Mouse (Mus musculus) left cerebral cortex, postnatal 4 days (tissue): Measurements from ENCODE around the gene Dcst2. TPM values are rescaled to one million over a fixed set of nuclear protein-coding genes. Genes with fewer than 3 reads are reported as not detected.

Experiments
- DNase-seq: peaks from one replicate; pipeline ENCODE4 v3.0.0-alpha.2; 2022
- intact Hi-C: fragments of 180-260 bp; cut with DNase I; formaldehyde crosslinking; loops from one replicate; pipeline ENCODE4 v1.15.1; 2025
- total RNA-seq, 2 experiments: library from RNA; stranded (reverse); gene quantifications; 2 replicates each; pipeline ENCODE4 v1.2.3; 2021

Dcst2 gene
- total RNA-seq, 2 experiments from 2014 or later, result 0.74 to 0.92 TPM

- DNase-seq, result no peak
- intact Hi-C loops, result no loop called here
These were observed 5.7 kb upstream of the Dcst2 start for GRCm38 (mm10) chr3:89356029-89356428.

DNA sequence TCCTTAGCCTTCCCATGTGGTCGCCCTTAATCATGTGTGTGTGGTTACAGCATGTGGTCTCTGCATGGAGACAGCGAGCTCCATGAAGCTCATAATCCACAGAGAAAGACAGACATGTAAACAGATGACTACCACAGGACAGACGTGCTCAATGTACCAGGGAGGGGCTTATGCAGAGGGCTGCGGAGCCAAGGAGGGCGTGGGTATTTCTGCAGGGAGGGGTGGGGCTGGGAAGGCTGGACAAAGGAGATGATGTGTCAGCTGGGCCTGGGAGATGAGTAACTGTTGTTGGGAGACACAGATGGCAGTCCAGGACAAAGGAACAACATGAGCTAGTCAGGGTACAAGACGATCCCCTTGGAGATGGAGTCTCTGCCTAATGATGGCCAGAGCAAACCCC is 2.1 kb upstream of the Dcst2 start:
- intact Hi-C loops, result no loop called here
- DNase-seq, result no peak

DNA sequence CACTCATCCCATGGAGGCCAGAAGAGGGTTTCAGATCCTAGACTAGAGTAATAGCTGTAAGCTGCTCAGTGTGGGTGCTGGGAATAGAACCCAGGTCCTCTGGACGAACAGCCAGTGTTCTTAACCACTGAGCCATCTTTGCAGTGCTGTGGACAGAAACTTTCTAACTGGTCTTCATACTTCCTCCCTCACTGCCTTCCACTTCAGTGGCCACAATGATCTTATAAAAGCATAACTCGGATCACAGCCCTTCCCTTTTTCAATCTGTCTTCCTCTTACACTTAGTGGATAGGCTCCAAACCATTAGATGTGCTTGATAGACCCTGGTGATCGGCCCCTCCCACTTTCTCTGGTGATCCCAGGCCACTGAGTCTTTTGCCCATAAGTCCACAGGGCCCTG is 1.5 kb upstream of the Dcst2 start:
- intact Hi-C loops, result no loop called here
- no peak for DNase-seq

- intact Hi-C loops, result no loop called here
These were observed 2.9 kb downstream of the Dcst2 start for GRCm38 (mm10) chr3:89364631-89365030.

GRCm38 (mm10) chr3:89365153-89365485 is 3.3 kb downstream of the Dcst2 start, which contains the start of gene Dcst1:
TSS of gene Dcst1 (minus strand) at chr3:89365253.
- DNase-seq, result no peak
- intact Hi-C loops, result no loop called here

More at GRCm38 (mm10) chr3:89364631-89365030, 2.9 kb downstream of the Dcst2 start:
- DNase-seq, result no peak

DNA sequence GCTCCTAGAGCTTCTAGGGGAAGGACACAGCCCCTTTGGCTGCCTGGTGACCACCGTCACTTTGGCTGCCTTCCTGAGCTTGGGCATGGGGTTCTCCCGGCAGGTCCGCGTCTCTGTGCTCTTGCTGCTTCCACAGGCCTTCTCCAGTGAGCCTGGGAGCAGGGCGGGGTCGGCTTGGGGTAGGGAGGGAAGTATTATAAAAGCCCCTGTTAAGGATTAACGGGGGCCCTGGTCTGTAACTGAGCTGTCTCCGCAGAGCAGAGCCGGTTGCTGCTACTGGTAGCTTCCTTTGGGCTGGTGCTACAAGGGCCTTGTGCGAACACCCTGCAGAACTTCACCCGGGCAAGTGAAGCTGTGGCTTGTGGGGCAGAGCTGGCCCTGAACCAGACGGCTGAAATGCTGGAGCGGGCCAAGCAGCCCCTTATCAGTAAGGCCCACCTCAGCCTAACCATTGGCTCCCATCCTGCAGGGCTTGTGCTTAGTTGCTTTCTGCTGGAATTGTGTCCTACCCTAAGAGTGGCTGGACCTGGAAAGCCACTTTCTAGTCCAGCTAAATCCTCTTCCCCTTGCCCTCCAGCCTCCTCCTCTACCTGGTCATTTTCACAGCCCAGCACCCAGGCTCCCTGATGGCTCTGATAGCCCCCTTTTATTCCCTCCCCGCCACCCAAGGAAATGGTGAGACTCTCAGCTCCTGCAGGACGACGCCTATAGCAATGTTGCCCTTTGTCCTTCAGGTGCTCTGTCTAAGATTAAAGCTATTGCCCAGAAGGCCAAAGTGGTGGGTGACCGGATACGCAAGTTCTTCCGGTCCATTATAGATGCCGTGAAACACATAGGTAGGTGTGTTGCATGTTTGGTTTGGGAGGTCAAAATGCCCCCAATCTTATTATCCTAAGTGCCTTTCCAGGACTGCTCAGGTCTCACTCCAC is 4.0 kb downstream of the Dcst2 start:
- DNase-seq, result no peak
- intact Hi-C loops, result no loop called here

DNA sequence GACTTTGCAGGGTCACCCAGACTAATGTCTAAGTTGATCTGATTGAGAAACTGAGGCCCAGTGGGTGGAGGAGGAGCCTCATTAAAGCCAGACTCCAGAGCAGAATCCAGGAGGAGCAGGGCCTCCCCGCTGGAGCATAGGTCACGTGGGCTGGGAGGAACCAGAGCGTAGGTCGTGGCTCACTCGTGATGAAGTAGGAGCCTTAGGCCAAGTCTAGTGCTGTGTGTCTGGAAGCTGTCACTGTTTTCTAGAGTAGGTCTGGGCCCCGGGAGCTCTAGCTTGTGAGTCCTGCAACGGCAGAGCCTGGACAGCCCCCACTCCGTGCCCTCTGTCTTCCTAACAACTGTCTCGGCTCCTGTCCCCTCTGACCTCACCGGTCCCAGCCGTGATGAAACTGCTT is 5.6 kb downstream of the Dcst2 start:
- intact Hi-C loops, result no loop called here
- no peak for DNase-seq

DNA sequence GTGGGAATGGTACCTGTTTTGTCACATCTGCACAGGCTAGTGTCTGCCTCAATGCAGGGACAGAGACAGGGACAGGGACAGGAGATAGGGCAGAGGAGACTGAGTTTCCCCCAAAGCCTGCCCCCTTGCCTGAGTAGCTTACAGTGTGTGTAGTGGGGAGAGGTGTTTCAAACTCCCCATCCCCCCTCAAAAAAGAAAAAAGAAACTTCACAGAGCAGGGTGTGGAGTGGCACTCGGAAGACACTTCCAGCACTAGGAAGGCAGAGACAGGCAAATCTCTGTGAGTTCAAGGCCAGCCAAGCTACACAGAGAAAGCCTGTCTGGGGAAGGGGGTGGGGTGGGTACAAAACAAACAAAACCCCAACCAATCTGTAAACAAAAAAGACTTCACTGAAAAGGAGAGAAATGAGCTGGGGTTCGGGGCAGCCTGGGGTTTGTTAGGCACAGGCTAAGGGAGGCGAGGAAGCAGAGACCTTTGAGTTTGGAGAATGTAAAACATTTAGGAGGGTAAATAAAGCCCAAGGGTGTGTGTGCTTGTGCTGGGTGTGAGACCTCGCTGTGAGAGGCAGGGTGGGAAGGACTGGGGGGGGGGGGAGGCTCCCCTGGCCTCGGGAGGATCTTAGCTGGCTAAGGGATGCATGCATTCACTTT is 11.9 kb downstream of the Dcst2 start:
- DNase-seq, result no peak
- intact Hi-C loops, result no loop called here

- DNase-seq, result no peak
- intact Hi-C loops, result no loop called here
These were observed 16.1 kb downstream of the Dcst2 start for GRCm38 (mm10) chr3:89377831-89378230.

GRCm38 (mm10) chr3:89378394-89379067 is 16.8 kb downstream of the Dcst2 start:
- peak; percentile 82 for DNase-seq
- intact Hi-C loops, result no loop called here

DNA sequence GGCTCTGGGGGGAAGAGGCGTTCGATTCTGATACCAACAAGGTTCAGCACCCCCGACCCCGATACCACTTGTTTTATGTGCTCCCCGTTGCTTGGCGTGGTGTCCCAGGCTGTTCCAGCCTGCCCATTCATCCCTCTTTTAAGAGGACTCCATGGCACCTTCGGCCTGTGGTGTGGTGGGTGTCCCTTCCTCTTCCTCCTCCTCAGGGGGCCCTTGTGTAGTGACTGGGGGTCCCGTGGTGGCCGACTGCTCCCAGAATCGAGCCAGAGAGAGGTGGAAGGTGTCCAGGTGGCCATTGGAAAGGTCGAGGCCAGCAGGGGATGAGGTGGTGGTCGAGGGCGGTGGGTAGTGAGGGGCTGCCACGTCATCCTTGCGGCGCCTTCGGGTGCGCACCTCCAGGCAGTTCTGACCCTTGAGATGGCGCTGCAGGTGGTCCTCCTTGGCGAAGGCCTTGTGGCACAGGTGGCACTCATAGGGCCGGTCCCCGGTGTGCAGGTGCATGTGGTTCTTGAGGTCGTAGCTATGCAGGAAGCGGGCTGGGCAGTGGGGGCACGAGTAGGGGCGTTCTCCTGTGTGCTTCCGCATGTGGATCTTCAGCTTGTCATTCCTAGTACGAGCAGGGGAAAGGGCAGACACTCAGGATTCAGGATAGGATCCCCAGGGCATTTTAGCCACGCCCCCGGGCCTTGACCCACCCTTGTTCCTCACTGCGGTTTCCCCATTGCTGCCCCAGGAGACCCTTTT is 17.8 kb downstream of the Dcst2 start:
- no peak for DNase-seq
- intact Hi-C loops, result no loop called here

- intact Hi-C loops, result no loop called here
- no peak for DNase-seq
These were observed 18.5 kb downstream of the Dcst2 start for GRCm38 (mm10) chr3:89380291-89380690.

DNA sequence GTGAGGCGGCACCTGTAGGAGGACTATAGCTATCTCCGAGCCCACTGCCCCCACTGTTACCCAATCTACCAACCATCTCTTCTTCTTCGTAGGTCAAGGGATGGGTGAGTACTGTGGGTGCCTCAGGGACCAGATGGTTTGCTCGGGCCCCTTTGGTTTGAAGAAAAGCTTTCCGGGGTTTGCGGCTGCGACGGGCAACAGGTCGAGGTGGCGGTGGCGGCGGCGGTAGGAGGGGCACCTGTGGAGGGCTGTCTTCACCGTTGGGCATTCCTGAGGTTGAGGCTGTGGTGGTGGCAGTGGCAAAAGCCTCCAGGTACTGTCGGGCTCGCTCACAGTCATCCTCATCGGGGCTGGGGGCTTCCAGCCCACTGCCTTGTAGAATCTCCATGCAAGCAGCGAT is 18.9 kb downstream of the Dcst2 start:
- no peak for DNase-seq
- intact Hi-C loops, result no loop called here

DNA sequence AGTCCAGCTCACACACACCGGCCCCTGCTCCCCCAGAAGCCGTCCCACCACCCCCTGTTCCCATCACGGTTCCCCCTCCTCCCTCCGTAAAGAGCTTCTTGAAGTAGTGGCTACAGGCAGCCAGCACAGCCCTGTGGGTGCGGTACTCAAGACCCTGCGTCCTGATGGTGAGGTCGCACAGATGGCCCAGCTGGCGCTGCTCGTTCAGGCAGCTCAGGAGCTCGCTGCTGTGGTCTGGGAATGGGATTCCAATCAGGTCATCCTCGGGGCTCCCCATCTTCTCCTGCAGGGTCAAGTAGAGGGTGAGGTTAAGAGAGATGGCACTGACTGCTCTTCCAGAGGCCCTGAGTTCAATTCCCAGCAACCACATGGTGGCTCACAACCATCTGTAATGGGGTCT is 19.5 kb downstream of the Dcst2 start:
- DNase-seq, result no peak
- intact Hi-C loops, result no loop called here

- intact Hi-C loops, result no loop called here
These were observed 20.5 kb downstream of the Dcst2 start for GRCm38 (mm10) chr3:89382033-89382882.

GRCm38 (mm10) chr3:89382950-89383349 is 21.2 kb downstream of the Dcst2 start:
- intact Hi-C loops, result no loop called here
- no peak for DNase-seq

More at GRCm38 (mm10) chr3:89382033-89382882, 20.5 kb downstream of the Dcst2 start:
- no peak for DNase-seq

DNA sequence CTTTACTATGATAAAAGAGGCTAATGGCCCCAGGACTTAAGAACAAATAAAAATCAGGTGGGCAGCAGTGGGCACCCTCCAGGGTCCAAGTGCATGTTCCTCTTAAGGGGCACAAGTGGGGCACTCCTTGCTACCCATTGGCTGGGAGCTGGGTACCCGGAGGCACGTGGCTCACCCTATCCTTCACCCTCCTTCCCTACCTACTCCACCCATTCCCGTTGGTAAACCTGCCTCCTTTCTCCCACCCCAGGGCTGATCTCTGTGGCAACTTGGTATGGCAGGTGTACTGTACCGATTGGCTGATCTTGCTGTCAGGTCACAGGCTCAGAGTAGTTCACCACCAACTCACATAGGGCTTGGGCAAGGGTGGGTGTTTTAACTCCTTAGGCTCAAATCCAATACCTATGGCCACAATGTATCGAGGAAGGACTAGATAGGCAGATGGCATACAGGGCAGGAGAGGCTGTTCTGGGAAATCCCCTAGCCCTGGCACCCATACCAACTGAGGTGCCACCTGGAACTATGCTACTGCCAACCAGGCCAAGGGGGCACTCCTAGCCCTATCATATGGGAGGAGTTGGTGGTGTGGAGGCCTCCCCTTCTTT is 22.0 kb downstream of the Dcst2 start:
- no peak for DNase-seq
- intact Hi-C loops, result no loop called here

DNA sequence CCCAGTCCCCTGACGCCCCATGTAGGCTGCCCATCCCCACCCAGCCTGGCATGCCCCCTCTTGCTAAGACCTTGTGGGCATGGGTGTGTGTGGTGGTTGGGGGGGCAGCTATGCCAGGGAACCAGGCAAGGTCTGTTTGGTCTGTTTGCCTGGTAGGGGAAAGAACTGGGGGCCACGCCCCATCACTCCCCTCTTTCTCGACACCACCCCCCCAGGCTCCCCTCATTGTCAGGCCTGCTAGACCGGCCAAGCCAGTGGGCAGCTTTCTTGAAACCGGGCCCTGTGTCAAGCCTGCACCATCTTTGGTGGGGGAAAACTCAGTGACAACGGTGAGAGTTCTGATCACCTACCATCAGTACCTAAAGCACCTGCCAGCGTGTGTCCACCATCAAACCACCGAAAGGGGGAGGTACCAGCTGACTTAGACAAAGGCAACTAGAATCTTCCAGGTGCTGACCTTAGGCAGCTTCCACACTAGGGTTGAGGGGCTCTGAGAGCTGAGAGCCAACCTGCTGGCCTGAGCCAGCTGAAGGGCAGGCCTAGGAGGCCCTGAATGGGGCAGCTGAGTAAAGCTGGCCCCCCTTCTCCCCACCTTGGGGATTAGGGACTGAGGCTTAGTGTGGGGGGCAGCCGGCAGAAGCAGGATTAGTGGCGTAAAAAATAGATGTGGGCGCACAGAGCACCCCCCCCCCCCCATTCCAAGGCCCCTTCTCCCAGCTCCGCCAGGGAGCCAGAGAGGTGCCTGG is 22.7 kb downstream of the Dcst2 start:
- intact Hi-C loops, result no loop called here
- no peak for DNase-seq

DNA sequence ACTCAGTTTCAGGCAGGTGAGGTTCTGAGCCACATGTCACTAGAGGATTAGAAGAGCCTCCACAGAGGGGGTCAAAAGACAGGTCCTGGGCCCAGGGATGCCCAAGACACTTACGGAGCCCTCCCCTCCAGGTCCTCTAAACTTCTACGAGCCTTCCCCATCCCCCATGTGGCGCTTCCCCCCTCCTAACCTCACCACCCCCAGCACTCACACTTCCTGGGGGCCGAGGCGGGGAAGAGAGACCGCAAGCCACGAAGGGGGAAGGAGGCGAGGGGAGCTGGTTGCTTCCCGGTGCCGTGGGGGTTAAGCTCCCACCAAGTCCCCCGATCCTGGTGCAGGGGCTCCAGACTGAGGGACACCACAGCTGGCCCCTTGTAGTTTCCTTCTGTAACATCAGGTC is 23.7 kb downstream of the Dcst2 start:
- intact Hi-C loops, result no loop called here
- no peak for DNase-seq
